Mouse (Mus musculus) adrenal gland, adult (tissue): ENCODE data around the gene Bcas2.
A peak's percentile ranks its signal among the peaks of the same experiment; 100 is the strongest.
"Not testable (repeated sequence)": the region's sequence is repeated elsewhere in the genome, so short reads cannot be mapped to it uniquely, and the experiment has no call there.

Experiments used
- DNase-seq, 2 experiments: peaks; one replicate each; pipeline ENCODE4 v3.0.0; 2022 to 2023; ENCODE audit warnings: low spot score in 1 of 2; ENCODE audit not compliant: inconsistent age in 2 of 2

Gene Bcas2

DNA sequence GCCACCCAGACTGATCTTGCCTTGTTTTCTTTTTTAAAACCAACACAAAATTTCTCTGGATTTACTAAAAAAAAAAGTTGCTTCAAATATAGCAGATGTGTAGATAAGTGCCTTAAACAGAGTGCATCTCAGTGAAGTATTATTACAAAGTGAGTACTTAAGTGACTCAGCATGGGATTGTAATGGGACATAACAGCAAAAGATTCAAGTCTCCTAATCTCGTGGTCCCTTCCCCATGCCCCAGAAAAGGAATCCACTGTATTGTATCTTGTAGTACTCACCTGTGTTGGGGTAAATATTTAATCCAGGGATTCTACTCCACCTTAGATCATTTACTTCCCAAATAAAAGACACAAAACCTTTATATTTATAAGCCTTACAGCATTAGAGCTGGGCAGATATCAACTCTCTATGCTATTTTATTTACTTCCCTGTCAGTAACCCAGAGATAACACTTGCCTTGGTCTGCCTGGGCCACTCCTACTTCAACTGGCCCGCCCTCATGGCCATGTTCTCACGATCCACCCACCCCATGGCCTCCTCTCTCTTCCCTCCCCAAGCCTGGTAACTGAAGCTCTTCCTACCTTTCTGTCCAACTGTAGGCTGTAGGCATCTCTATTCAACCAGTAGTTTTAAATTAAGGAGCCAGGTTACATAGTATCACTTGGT, 12.1 kb upstream of the Bcas2 start:
- DNase-seq: no peak

DNA sequence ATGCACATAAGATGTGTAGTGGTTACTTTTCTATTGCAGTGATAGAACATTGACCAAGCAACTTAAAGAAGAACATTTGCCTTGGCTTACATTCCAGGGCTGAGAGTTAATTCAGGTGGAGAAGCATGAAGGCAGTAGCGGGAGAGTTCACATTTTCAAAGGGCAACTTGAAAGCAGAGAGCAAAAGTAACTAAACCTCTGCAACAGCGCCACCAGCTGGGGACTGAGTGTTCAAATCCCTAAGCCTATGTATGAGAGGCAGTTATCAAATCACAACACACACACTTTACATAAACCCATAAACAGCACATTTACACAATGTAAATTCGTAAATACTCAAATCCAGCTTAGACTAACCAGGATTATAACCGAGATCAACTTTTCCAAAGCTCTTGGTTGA, 1.7 kb upstream of the Bcas2 start:
- peak; percentile 63 to 91 for DNase-seq

DNA sequence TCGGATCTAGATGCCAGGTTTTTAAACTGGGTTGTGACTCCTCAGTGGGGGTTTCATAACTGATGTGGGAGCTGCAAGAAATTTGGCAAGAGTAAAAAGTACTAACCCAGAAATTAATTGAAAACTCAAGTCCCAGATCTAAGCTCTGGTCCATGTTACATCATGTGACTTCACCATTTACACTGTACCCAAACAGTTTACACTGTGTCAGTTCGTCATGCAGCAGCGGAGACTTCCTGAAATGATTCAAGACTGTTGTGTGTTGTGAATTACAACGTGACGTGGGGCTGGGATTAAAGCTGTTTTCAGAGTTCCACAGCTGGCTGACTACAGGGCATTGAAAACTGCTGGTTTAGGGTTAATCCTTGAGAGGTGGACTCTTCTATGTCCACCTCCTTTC, 1.2 kb downstream of the Bcas2 start:
- no peak for DNase-seq

DNA sequence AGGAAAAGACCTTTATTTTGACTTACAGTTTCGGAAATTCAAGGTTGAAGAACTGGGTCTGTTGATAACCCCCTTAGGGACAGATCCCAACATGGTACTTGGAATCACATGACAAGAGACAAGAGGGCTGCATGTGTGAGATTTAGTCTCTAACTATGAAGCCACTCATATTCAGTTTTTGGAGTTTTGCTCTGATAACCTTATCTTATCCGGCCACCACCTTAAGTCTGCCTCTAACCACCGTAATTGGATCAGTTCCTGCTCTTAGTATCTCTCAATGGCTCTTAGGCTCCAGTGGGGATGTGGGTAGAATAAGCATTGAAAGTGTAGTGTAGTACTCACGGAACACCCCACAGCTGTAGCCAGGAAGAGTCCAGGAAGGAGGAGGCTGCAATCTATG, 5.3 kb downstream of the Bcas2 start:
- no peak for DNase-seq

DNA sequence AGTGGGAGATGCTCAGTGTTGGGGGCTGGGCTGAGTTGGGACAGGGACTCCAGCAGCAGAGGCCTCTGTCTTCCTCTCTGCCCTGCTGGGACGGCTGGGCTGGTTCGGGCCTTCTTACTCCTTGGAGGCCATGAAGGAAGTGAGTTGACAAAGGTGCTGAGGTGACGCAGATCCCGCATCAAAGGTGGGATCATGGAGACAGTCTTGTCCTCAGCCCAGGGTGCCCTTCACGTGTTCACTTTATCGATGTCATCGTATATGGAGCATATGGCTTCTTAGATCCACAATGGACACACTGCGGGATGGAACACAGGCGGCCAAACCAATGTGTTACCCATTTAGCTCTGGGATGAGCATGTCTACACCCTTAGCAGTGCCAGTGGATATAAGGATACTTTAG, 8.1 kb downstream of the Bcas2 start:
- no peak for DNase-seq

DNA sequence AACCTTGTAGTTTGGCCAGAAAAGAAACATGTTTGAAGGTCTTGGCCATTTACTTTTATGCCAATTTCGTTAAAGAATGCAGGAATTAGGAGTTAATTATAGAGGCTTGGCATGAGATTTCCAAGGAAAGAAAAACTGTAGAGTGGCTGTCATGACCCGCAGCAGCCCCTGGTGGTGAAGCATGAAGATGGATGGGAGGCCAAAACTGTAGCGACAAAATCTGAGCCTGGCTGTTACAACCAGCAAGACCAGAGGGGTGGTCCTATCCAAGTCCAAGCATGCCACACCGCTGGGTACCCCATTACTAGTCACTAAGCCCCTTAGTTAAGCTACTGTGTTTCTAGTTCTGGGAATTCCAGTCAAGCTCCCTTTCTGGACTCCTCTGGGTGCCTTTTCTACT, 9.7 kb downstream of the Bcas2 start:
- no peak for DNase-seq

DNA sequence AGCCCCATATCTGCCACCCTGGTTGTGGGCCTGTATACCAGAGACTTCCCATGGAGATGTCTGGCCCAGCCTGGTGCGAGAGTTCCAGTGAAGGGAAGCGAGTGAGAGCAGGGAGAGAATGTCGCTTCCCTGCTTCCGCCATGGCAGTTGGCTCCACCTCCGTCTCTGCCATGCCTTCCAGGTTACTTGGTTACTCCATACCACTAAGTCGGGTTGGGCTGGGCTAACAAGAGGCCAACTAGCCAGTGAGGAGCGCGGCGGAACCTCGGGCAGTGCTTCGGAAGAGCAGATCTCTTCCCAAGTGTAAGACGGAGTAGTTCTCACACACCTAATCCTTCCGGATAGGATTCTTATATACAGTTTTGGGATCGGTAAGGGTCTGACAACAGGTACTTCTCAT, 11.4 kb downstream of the Bcas2 start:
- DNase-seq: no peak

DNA sequence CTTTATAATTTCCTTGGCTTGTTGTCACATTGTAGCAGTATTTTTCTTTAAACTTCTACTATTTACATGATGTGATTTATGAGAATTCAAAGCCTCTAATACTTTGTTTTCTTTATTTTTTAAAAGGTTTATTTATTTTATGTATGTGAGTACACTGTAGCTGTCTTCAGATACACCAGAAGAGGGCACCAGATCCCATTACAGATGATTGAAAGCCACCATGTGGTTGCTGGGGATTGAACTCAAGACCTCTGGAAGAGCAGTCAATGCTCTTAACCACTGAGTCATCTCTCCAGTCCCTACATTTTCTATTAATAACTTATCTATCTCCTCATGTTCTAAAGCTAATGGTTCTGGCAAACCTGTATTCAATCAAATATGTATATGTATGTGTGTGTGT, 13.0 kb downstream of the Bcas2 start:
- DNase-seq: not testable (repeated sequence)

DNA sequence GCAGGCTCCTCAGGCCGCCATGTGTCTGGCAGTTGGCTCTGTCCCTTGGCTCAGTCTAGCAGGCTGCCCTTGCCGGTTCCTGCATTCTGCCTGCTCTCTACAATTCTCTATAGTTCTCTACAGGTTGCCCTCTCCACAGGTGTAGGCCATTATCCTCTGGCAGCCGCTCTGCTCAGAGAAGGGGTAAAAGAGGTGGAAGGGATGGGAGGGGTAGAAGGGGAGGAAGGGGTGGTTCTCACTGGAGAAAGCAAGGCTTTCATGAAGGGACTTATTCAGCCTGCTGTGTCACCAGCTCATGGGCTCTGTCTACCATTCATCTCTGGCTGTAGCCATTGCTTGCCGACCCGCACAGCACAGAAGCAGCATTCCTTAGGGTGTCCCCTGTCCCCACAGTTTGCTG, 17.0 kb downstream of the Bcas2 start:
- no peak for DNase-seq

DNA sequence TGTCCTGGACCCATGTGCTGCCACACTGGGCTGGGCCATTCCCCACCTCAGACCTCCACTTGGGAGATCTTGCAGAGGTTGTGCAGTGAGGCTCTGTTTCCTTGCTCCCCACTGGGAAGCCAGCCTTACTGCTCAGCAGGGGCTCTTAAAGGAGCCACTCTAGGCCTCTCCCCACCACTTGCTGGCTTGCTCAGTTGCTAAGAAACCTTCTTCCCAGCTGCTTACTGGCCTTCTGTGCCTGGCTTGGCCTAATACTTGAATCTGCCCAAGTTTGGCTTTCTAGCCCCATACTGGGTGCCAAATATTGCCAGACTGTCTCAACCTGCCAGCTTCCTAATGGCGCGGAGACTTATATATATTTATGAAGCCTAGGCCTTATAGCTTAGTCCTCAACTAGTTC, 17.4 kb downstream of the Bcas2 start:
- no peak for DNase-seq

DNA sequence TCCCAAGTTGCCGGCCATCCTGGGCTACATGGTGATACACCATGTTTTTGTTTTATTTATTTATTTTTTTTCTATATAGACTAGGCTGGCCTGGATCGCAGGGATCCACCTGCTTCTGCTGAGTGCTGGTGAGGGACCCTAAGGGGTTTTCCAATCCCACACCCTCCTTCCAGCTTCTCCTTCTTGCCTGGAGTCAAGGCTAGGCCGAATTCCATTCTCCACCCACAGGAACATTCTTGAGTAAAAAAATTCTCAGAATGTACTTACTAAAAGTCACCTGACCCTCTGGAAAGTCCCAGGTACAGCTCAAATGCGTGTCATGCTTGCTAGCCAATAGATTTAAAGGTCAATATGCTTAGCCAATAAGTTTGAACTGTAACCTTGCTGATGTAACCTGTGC, 20.7 kb downstream of the Bcas2 start:
- no peak for DNase-seq

DNA sequence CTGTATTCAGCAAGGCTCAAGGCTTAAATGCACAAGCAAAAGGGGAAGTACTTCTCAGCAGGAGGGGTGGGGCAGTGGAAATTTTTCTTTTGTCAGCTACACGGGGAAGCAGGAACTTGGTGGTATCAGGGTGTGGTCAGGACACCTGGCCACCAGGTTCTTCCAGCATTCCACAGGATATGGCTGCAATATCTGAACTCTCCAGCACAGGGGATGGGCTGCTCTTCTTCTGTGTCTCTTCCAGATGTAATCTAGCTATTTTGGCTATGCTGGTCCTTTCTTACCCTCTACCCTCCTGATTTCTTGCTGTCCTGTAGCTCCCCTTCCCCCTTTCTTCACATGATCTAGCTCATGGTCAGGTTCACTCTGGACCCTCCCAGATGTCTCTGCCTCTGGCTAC, 21.7 kb downstream of the Bcas2 start:
- DNase-seq: no peak

DNA sequence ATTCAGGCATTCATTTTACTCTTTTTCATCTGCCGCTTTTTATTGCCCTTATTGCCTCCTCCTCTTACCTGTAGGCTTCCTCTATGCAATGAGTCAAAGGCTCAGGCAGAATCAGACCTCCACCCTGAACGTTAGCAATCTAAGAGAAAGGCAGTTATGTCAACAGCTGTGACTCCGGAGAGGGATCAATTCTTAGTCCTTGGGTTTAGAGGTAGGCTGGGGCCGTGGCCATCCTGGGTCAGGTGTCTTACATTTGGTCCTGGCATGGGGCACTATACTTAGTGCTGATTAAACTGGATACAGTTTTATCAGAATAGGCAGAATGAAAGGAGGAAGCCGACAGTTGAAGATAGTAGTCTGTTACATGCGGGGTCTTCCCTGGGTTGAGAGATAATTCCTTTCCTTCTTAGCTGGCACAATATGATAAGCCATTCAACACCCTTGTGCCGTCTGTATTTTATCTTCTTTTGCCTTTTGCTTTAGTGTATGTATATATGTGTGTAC, 24.9 kb downstream of the Bcas2 start:
- no peak for DNase-seq

DNA sequence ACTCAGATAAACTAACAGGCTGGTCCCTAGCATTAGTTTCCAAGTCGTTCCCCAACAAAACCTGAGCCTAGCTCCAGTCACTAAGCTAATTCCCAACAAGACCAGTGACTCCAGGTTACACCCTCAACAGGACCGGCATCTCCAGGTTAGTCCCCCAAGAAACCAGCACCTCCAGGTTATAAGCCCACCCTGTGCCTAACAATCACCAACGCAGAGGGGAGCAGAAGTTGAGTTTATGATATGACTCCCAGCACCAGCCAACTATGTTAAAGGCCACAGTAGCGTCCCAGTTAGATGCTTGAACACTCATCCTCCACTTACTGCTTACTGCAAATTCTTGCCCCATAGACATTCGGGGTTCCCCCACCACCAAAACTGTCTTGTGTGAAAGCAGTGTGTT, 27.9 kb downstream of the Bcas2 start:
- DNase-seq: no peak

DNA sequence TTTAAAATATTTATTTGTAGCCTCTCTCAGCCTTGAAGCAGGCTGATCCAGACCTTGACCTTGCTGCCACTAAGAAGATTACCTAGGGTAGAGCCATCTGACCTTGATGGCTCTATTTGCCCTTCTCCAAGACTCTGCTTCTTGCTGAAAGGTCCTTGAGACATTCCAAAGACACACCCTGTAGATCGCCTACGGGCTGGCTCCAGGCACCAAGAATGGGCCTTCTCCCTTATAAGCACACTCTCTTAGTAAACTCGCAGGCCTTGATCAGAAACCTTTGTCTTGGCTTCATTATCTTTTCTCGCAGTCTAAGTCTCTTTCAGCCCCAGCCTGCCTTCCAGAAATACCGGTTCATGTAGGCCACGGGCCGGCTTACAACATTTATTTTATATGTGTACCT, 29.6 kb downstream of the Bcas2 start:
- DNase-seq: not testable (repeated sequence)

DNA sequence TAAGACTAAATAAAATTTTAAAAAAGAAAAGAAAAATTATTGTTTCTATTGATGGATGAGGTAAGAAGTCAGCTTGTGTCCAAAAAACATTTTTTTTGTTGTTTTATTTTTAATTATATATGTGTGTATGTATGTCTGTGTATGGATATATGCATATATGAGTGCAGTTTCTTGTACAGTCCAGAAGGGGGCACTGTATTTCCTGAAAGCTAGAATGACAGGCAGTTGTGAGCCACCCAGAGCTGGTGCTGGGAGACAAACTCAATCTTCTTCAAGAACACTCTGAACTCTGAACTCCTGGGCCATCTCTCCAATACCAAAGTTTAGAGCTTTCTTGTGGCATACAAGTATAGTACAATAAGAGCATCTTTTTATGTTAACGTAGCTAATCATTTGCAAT, 32.1 kb downstream of the Bcas2 start:
- no peak for DNase-seq

DNA sequence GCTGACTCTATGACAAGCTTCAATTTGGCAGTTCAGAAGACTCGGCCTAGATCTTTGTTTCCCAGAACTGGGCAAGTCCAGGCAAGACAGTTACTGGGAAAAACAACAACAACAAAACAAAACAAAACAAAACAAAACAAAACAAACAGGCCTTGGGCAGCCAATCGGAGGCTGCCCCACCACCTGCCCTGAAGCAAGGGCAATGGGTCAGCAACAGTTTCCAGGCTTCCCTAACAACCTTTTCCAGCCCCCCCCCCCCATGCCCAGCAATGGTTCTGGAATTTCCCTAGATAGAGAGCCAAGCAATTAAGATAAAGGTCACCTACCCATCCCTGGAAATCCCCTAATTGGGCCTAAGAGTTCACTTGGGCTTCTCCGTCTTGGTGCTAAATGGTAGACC, 33.0 kb downstream of the Bcas2 start:
- DNase-seq: no peak

DNA sequence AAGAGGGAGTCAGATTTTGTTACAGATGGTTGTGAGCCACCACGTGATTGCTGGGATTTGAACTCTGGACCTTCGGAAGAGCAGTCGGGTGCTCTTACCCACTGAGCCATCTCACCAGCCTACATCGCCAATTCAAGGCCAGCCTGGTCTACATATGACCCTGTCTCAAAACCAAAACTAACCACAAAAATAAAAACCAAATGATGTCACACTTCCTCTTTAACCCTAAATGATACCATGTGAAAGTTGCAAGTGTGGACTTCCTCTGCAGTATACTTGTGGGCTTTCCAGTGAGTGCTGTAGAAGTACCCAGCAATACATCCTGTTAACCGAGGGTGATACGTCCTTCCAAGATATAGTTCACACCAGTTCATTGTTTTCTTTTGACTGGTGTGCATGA, 34.9 kb downstream of the Bcas2 start:
- no peak for DNase-seq

DNA sequence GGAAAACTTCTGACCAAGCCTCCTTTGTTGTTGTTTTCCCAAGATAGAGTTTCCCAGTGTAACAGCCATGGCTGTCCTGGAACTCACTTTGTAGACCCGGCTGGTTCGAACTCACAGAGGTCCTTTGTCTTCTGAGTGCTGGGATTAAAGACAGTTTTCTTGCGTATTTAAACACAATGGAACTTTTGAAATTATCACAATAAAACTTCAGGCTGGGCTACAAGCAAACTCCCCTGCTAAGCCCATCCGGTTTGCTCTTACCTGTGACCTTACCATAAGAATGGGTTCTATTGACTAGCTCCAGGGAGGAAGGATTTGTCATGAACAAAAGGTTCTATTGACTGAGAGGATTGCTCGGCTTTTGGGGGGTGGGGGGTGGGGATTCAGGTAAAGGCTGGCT, 36.3 kb downstream of the Bcas2 start:
- no peak for DNase-seq

DNA sequence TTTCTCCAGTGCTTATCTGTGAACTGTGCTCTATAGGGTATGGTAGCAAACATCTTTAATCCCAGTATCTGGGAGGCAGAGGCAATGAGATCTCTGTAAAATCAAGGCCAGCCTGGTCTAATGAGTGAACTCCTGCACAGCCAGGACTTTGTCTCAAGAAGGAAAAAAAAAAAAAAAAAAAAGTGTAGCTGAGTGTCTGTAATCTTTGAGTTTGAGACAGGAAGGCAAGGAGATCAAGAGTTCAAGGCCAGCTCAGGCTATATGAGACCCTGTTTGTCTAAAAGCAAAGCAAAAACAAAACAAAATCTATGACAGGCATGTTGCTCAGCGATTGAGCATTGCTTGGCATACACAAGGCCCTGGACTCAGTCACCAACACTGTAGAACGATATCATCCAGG, 36.8 kb downstream of the Bcas2 start:
- DNase-seq: no peak

DNA sequence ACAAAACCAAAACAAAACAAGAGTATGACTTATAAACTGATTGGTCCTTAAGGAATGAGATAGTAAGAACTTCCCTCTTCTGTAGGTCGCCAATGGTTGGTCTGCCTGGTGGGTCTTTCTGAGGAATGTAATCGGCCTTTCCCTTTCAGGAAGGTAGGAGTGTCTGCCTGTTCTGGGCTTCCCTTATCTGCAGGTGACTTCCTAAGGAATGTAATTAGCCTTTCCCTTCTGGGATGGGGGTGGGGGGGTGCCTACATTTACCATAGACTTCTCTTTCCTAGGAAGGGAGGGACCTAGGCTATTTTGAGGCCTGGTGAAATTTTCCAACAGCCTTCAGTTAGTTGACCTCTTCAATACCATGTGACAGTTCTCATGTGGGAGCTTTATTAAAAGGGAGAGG, 39.6 kb downstream of the Bcas2 start:
- no peak for DNase-seq

DNA sequence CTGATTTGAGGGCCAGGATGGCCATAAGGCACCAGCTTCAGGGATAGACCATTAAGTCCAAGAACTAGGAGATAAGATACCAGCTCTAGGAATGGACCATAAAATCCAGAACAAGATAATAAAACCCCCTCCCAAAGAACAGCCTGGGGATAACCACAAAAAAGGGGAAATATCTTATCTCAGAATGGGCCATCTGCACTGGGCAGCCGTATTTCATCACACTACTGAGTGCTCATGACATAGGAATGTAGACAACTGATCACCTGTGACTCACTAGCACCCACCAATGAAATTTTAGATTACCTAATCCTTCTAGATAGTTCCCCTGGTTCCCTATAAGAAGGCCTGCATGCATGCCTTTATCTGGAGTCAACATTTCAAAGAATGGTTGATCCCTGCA, 40.7 kb downstream of the Bcas2 start:
- DNase-seq: no peak

DNA sequence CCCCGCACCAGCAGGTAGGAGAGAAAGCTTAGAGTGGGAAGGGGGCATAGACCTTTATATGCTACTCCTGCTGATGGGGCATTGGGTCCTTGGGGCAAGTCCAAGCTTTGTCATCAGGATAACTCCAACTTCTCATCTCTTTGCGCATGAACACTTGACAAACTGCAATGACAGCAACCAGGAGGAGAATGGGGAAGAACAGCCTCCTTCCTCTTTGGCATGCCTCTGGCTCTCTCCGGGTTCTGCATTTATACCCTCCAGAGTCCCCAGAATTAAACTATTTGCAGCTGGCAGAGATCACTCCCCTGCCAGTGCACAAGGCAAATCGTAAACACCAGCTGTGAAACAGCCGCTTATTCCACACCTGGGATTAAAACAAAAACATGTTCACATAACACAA, 42.1 kb downstream of the Bcas2 start:
- no peak for DNase-seq
